Mouse (Mus musculus) layer of hippocampus, postnatal 25 days (tissue): ENCODE measurements around the gene Olfr1448. TPM values are rescaled to one million over a fixed set of nuclear protein-coding genes. Genes with fewer than 3 reads are reported as not detected.
"Not testable (repeated sequence)": the region's sequence is repeated elsewhere in the genome, so short reads cannot be mapped to it uniquely, and the experiment has no call there.

ENCODE experiments used
- DNase-seq, 2 experiments: peaks; one replicate each; pipeline ENCODE4 v3.0.0; 2022; ENCODE audit warnings: mixed read lengths in 2 of 2, low spot score in 1 of 2; ENCODE audit errors: extremely low spot score in 1 of 2
- total RNA-seq, 2 experiments: library from RNA; stranded (reverse); gene quantifications; 2 replicates each; pipeline ENCODE4 v1.2.3; 2021

Olfr1448 gene
- not detected for total RNA-seq

DNA sequence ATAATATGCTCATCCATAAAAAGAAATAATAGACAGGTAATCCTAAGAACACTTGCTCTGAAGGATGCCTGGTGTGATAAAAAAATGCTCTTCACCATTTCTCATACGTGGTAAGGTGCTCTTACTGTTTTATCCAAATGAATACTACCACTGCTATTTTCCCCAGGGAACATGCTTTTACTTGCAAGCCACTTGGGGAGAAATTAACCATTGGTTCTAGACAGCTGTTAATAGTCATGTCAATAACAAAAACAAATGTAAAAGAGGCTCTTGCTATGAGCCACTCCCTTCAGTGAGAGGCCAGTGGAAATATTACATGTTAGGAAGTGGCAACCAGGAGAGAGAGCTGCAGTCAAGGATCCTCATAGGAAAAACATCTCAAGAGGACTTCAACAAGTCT, at the start of gene Olfr1448:
Gene Olfr1448 (minus strand): TSS at position 101 of the 400 bp plus-strand sequence.
- DNase-seq = no peak

DNA sequence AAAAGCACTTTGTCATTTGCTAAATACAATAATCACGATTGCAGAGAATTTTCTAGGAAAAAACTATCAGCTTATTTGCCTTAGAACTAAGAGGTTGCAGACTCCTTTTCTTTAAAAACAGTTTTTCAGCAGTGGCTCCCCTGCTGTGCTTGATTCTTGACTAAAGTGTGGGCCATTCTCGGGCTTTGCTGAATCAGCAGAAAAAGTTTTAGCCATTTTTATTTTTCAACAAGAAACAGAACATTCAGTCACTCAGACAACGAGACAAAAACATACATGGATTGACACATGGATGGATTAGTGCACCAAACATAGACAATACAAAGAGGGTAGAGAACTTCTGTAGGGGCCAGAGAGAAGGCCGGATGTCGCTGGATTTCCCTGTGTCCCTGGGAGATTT, 45.9 kb upstream of the Olfr1448 start:
- not testable (repeated sequence) for DNase-seq

DNA sequence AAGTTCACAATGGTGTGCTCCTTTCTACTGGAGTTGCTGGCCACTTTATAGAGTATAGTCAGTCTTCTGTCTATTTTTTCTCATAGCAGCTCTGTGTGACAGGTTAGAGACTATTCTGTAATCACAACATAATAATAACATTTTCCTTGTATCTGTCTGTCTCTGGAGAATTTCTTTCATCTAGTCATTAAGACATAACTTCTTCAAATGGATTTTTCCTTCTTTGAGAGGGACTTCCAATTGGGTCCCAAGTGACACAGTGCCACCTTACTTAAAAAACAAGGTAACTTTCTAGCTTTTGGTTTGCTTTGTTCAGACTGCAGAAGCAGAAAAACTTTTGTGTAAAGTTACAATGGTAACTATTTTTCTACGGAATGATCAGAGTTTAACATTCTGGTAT, 25.7 kb upstream of the Olfr1448 start, which contains the start of gene Olfr1450:
Gene Olfr1450 (plus strand): TSS at position 301 of the 400 bp plus-strand sequence.
- DNase-seq = no peak

DNA sequence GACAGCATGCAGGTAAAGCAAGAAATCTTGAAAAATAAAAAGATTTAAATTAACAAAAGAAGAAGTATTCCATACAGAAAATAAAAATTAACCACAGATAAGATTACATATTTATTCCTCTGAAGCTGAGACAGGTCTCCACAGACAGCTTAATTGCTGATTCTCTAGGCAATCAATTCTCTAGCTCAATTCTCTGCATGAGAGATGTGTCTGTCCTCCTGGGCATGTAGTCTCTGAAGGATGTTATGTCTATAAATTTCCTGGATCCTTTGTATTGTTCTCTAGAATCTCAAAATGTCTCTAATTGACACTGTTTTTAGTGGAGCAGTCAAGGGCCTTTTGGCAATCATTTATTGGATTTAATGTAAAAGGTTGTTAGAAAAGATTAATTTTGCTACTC, 6.3 kb upstream of the Olfr1448 start, which contains the start of gene Olfr1449:
Gene Olfr1449 (plus strand): TSS at position 301 of the 400 bp plus-strand sequence.
- no peak for DNase-seq

DNA sequence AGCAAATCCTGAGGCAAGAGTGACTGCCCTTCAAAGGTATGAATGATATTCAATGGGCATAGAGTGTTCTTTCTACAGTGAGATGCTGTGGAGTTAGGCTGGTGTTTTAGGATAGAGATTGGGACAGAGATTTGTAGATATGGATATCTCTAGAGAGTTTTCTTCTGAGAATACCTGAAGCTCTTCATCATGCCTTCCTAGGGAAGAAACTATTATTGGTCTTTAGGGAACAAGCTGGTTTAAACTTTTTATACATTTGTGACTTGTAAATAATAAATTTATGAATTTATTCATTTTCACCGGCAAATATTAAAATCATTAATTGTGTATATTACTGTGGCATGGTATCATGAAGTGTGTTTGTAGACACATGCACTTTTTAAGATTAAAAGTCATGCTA, 20.6 kb downstream of the Olfr1448 start, which contains the start of gene Olfr1447:
Gene Olfr1447 (minus strand): TSS at position 101 of the 400 bp plus-strand sequence.
- DNase-seq = no peak

DNA sequence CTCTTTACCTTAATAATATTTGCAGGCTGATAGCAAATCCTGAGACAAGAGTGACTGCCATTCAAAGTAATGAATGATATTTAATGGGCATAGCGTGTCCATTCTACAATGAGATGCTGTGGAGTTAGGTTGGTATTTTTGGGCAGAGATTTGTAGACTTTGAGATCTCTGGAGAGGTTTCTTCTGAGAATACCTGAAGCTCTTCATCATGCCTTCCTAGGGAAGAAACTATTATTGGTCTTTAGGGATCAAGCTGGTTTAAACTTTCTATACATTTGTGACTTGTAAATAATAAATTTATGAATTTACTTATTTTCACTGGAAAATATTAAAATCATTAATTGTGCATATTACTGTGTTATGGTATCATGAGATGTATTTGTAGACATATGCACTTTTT, 30.8 kb downstream of the Olfr1448 start, which contains the start of gene Olfr1446:
Gene Olfr1446 (minus strand): TSS at position 101 of the 400 bp plus-strand sequence.
- no peak for DNase-seq

DNA sequence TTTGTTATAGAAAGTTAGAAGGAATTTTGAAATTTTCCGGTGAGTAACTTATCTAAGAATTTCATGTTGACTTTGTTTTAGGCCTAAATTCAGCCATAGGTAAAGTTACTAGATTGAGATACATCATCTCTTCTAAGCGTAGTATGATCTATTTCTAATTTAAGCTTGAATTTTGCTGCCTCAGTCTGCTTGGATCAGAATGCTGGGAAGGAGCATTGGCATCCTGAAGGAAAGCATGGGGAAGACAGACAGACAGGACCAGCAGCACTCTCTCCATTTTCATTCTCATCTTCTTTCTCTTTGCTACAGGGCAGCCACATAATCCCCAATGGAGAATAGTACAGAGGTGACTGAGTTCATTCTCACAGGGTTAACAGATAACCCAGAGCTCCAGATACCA, 40.7 kb downstream of the Olfr1448 start, which contains the start of gene Olfr1445:
Gene Olfr1445 (plus strand): TSS at position 301 of the 400 bp plus-strand sequence.
- no peak for DNase-seq

Other genes starting within 250 kb of the Olfr1448 start
- not detected for gene Olfr1443, start 246.3 kb downstream of the Olfr1448 start, total RNA-seq
- not detected for gene Keg1, start 228.6 kb downstream of the Olfr1448 start, total RNA-seq
- gene Cntf, start 158.8 kb downstream of the Olfr1448 start, total RNA-seq = 1 to 10 TPM; 2.7 to 3.6 TPM
- gene Zfp91, start 128.3 kb downstream of the Olfr1448 start, total RNA-seq = 100 to 1,000 TPM in 1 of 2 experiments, 10 to 100 TPM in 1; 92.1 to 101 TPM
- gene Lpxn, start 128.2 kb downstream of the Olfr1448 start, total RNA-seq = 1 to 10 TPM; 1.6 to 2.2 TPM
- not detected for gene Gm5244, start 77.7 kb downstream of the Olfr1448 start, total RNA-seq
- gene Olfr1444, start 67.1 kb downstream of the Olfr1448 start, total RNA-seq = not detected
- not detected for gene Olfr1445, start 40.6 kb downstream of the Olfr1448 start, total RNA-seq
- gene Olfr1446, start 30.9 kb downstream of the Olfr1448 start, total RNA-seq = not detected
- not detected for gene Olfr1447, start 20.7 kb downstream of the Olfr1448 start, total RNA-seq
- not detected for gene Olfr1449, start 6.4 kb upstream of the Olfr1448 start, total RNA-seq
- gene Olfr1450, start 25.8 kb upstream of the Olfr1448 start, total RNA-seq = not detected
- not detected for gene Olfr1451, start 70.6 kb upstream of the Olfr1448 start, total RNA-seq
- not detected for gene Olfr1453, start 103.9 kb upstream of the Olfr1448 start, total RNA-seq
- gene Olfr1454, start 136.2 kb upstream of the Olfr1448 start, total RNA-seq = not detected
- not detected for gene Olfr1457, start 173.5 kb upstream of the Olfr1448 start, total RNA-seq
- not detected for gene Olfr1458, start 182.4 kb upstream of the Olfr1448 start, total RNA-seq
- under 1 TPM; 0.17 to 0.19 TPM for gene Olfr1459, start 225.1 kb upstream of the Olfr1448 start, total RNA-seq
- gene Olfr1461, start 238.6 kb upstream of the Olfr1448 start, total RNA-seq = not detected